Mouse (Mus musculus): ENCODE results near the gene Slc25a11. TPM values are rescaled to one million over a fixed set of nuclear protein-coding genes. Genes with fewer than 3 reads are reported as not detected.

Gene Slc25a11
- polyA plus RNA-seq, 1 experiment from 2014 or later, result 133 TPM

DNA sequence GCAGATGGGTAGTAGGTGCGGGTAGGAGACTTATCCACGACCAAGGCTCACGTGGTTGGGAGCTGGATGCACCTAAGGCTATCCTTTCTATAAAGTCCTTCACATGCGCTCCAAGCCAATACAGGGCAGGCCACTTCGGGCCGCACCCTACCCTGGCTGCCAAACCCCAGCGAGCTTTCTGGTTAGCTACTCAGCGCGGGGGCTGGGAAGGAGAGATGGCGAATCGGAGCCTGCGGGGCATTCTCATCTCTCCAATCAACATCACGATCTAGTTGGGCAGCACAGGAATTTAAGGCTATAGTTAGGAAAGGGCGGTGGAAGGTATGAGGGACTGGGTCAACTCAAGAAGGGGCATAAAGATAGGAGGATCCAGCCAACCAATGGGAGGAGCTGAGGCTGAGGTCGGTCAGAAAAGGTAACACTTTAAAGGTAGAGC, 21.1 kb upstream of the Slc25a11 start:
- H3K27ac ChIP-seq (ENCODE audit: low read depth), result peak overlapping the region; percentile 96
- ATAC-seq (ENCODE audit: insufficient read depth) (peak; percentile 59), DNase-seq (no peak)
- H3K36me3 ChIP-seq (ENCODE audit: insufficient read depth), result peaks cover 49% of the 10 kb centered on the region
- no peak for TF ChIP-seq CTCF (IDR thresholded peaks at IDR 0.05; ENCODE audit: low read depth)
- H3K4me3 ChIP-seq (ENCODE audit: low read depth, low read length), result peak overlapping the region; percentile 53
- H3K4me1 ChIP-seq (ENCODE audit: insufficient read depth), result 0 out of 2 replicates have a peak, but pooled peaks cover 7% of the 10 kb centered on the region
- under 1% methylated on average over 15 of the region's 15 CpGs for WGBS
- H3K9me3 ChIP-seq (ENCODE audit: low read depth, low read length), result no peaks in the 10 kb centered on the region
- peak overlapping the region; percentile 83 for H3K4me2 ChIP-seq
- H3K9ac ChIP-seq, result peak overlapping the region; percentile 58
- H3K27me3 ChIP-seq (ENCODE audit: insufficient read depth, low read length), result no peaks in the 10 kb centered on the region

DNA sequence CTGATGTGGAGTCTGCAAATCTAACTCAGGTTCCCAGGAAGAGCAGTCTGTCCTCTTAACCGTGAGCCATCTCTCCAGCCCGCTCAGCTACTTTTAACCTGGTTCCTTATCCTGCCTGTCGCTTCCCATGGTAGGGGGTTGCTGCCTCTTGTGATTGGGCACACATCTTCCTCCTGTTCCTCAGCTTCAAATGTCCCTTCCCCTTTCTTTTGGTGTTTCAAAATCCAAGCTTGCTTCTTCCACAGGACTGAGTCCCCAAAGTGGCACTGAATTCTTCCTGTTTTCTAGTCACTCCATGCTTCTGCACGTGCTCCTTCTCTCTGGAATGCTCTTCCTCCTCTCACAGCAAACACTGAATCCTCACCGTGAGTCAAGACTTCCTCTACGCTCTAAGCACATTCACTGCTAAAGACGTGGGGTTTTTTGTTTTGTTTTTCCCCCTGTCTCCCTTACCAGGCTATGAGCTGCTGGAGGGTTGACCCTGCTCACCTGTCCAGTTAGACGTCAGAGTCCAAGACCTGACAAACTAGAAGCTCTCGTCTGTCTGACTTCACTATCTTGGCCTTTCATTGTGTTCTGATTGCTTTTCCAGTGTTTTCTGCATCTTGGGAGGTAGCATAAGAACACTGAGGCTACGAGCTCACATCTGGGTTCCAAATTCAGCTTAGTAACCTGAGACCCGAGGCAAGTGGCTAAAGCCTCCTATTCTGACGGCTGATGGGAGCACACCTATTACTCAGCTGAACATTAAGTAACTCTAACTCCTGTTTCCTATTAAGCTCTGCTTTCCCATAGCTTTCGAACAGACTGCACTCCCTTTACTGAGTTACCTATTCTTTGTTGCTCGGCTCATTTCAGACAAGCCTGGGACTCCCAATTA, 20.2 kb upstream of the Slc25a11 start:
- Histone ChIP-seq H3K27ac (ENCODE audit: low read depth) (peak overlapping the region; percentile 96), H3K9ac (peak overlapping the region; percentile 58), H3K4me3 (ENCODE audit: low read depth, low read length) (peak overlapping the region; percentile 53), H3K36me3 (ENCODE audit: insufficient read depth) (peaks cover 56% of the 10 kb centered on the region), H3K4me2 (peak overlapping the region; percentile 83), H3K27me3 (ENCODE audit: insufficient read depth, low read length) (no peaks in the 10 kb centered on the region), H3K9me3 (ENCODE audit: low read depth, low read length) (no peaks in the 10 kb centered on the region), H3K4me1 (ENCODE audit: insufficient read depth) (0 out of 2 replicates have a peak, but pooled peaks cover 7% of the 10 kb centered on the region)
- ATAC-seq (ENCODE audit: insufficient read depth) (no peak), DNase-seq (no peak)
- no peak for TF ChIP-seq CTCF (IDR thresholded peaks at IDR 0.05; ENCODE audit: low read depth)
- WGBS, result 59% methylated on average over 14 of the region's 14 CpGs

DNA sequence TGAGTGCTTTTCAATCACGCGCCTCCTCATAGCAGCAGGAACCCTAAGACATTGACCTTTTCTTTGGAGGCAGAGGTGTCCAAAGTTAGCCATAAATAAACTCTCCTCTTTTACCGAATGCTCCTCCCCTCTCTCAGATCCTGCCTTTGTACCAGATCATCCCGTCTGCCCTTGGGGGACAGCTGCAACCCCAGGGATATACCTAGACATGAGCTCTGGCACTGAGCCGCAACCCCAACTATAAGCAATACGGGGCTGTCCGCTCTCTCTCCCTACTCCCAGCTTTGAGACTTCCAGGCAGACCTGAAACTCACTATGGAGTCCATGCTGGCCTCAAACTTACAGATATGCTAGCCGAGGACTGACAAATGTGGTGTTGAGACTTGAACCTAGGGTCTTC, 19.4 kb upstream of the Slc25a11 start:
- DNase-seq, result no peak
- Histone ChIP-seq H3K27ac (ENCODE audit: low read depth) (no peak overlapping the region), H3K4me1 (ENCODE audit: insufficient read depth) (0 out of 2 replicates have a peak, but pooled peaks cover 7% of the 10 kb centered on the region), H3K4me2 (no peak overlapping the region), H3K27me3 (ENCODE audit: insufficient read depth, low read length) (no peaks in the 10 kb centered on the region), H3K9me3 (ENCODE audit: low read depth, low read length) (no peaks in the 10 kb centered on the region), H3K9ac (no peak overlapping the region), H3K36me3 (ENCODE audit: insufficient read depth) (peaks cover 57% of the 10 kb centered on the region), H3K4me3 (ENCODE audit: low read depth, low read length) (no peak overlapping the region)
- ATAC-seq (ENCODE audit: insufficient read depth), result no peak
- no peak for TF ChIP-seq CTCF (IDR thresholded peaks at IDR 0.05; ENCODE audit: low read depth)
- 95% methylated on average over 8 of the region's 8 CpGs for WGBS

DNA sequence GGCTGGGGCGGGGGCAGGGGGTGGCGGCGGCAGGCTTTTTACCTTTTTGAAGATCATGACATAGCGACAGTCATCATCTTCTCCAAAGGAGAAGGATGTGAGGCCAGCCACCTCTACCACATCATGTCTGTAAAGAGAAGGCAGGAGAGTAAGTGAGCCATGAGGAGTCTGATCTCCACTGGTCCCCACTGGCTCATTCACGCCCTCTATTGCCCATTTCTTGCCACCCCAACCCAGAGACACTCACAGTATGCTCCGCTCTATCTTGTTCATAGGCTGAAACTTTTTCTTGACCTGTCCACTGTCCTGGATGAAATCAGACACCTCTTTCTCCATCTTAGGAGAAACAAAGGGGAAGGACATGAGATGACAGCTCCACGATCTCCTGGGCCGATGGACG, 17.5 kb upstream of the Slc25a11 start:
- 87% methylated on average over 9 of the region's 9 CpGs for WGBS
- Histone ChIP-seq H3K4me2 (no peak overlapping the region), H3K4me3 (ENCODE audit: low read depth, low read length) (no peak overlapping the region), H3K27me3 (ENCODE audit: insufficient read depth, low read length) (no peaks in the 10 kb centered on the region), H3K9me3 (ENCODE audit: low read depth, low read length) (no peaks in the 10 kb centered on the region), H3K27ac (ENCODE audit: low read depth) (no peak overlapping the region), H3K36me3 (ENCODE audit: insufficient read depth) (peaks cover 65% of the 10 kb centered on the region), H3K4me1 (ENCODE audit: insufficient read depth) (0 out of 2 replicates have a peak, but pooled peaks cover 4% of the 10 kb centered on the region), H3K9ac (no peak overlapping the region)
- ATAC-seq (ENCODE audit: insufficient read depth), result no peak
- TF ChIP-seq CTCF (IDR thresholded peaks at IDR 0.05; ENCODE audit: low read depth), result no peak
- no peak for DNase-seq

DNA sequence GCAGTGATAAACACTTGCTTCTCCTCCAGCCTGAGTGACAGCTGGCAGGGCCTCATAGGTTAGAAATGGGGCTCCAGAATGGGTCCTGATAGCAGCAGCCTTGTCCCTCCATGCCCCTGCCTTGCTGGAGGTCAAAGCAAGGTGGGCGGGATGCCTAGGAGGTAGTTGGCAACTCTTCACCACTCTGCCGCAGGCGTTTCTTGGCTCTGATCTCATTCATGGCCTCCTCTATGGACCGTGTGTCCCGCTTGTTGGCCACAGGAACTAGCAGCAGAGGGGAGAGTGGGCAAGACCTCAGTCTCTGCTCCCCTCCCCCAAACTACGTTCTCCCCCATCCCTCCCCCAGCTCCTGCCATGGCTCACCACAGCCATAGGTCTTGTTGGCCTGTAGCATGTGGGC, 16.7 kb upstream of the Slc25a11 start:
- H3K4me3 ChIP-seq (ENCODE audit: low read depth, low read length), result no peak overlapping the region
- ATAC-seq (ENCODE audit: insufficient read depth) (no peak), DNase-seq (no peak)
- 86% methylated on average over 6 of the region's 6 CpGs for WGBS
- H3K36me3 ChIP-seq (ENCODE audit: insufficient read depth), result peaks cover 69% of the 10 kb centered on the region
- 0 out of 2 replicates have a peak, but pooled peaks cover 4% of the 10 kb centered on the region for H3K4me1 ChIP-seq (ENCODE audit: insufficient read depth)
- H3K9me3 ChIP-seq (ENCODE audit: low read depth, low read length), result no peaks in the 10 kb centered on the region
- H3K27me3 ChIP-seq (ENCODE audit: insufficient read depth, low read length), result no peaks in the 10 kb centered on the region
- no peak for TF ChIP-seq CTCF (IDR thresholded peaks at IDR 0.05; ENCODE audit: low read depth)
- no peak overlapping the region for H3K9ac ChIP-seq
- no peak overlapping the region for H3K4me2 ChIP-seq
- no peak overlapping the region for H3K27ac ChIP-seq (ENCODE audit: low read depth)

DNA sequence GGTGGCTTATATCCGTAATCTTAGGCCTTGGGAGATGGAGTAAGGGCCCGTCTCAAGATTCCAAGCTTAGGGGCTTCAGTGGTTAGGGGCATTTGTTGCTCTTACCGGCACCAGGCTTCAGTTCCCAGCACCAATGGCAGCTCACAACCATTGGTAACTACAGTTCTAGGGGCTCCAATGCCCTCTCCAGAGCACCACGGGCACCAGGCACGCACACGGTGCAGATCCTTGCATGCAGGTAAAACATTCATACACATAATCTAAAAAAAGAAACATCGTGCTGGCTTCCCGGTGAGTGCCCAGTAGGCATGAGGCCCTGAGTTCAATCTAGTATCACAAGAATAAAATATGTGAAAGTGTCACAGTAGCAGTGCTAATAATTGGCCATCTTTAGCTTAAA, 15.8 kb upstream of the Slc25a11 start:
- H3K4me2 ChIP-seq, result no peak overlapping the region
- H3K9me3 ChIP-seq (ENCODE audit: low read depth, low read length), result no peaks in the 10 kb centered on the region
- no peak overlapping the region for H3K9ac ChIP-seq
- H3K4me1 ChIP-seq (ENCODE audit: insufficient read depth), result 0 out of 2 replicates have a peak, but pooled peaks cover 6% of the 10 kb centered on the region
- no peaks in the 10 kb centered on the region for H3K27me3 ChIP-seq (ENCODE audit: insufficient read depth, low read length)
- peaks cover 69% of the 10 kb centered on the region for H3K36me3 ChIP-seq (ENCODE audit: insufficient read depth)
- ATAC-seq (ENCODE audit: insufficient read depth) (no peak), DNase-seq (no peak)
- H3K4me3 ChIP-seq (ENCODE audit: low read depth, low read length), result no peak overlapping the region
- no peak for TF ChIP-seq CTCF (IDR thresholded peaks at IDR 0.05; ENCODE audit: low read depth)
- WGBS, result 91% methylated on average over 8 of the region's 8 CpGs
- H3K27ac ChIP-seq (ENCODE audit: low read depth), result no peak overlapping the region

DNA sequence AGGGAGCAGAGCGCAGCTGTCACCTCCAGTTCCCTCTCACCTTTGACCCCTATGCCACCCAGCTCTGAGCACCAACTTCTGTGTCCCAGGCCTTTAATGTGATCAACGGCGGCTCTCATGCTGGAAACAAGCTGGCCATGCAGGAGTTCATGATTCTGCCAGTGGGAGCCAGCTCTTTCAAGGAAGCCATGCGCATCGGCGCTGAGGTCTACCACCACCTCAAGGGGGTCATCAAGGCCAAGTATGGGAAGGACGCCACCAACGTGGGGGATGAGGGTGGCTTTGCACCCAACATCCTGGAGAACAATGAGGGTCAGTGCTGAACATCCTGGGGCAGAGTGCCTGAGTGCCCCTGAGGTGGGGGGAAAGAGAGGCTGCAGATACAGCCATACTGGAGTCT, 13.3 kb upstream of the Slc25a11 start:
- peaks cover 55% of the 10 kb centered on the region for H3K36me3 ChIP-seq (ENCODE audit: insufficient read depth)

More for the DNA sequence above, 13.3 kb upstream of the Slc25a11 start:
- Histone ChIP-seq H3K9ac (no peak overlapping the region), H3K4me1 (ENCODE audit: insufficient read depth) (peaks cover 22% of the 10 kb centered on the region), H3K9me3 (ENCODE audit: low read depth, low read length) (no peaks in the 10 kb centered on the region), H3K27me3 (ENCODE audit: insufficient read depth, low read length) (no peaks in the 10 kb centered on the region), H3K4me2 (no peak overlapping the region), H3K4me3 (ENCODE audit: low read depth, low read length) (no peak overlapping the region), H3K27ac (ENCODE audit: low read depth) (no peak overlapping the region)
- ATAC-seq (ENCODE audit: insufficient read depth), result no peak
- TF ChIP-seq CTCF (IDR thresholded peaks at IDR 0.05; ENCODE audit: low read depth), result no peak
- WGBS, result 84% methylated on average over 8 of the region's 8 CpGs
- no peak for DNase-seq
